Mouse (Mus musculus) forebrain, embryonic 12.5 days (tissue): Measurements from ENCODE around the gene 9630041A04Rik. TPM values are rescaled to one million over a fixed set of nuclear protein-coding genes. Genes with fewer than 3 reads are reported as not detected.

Experiments used
- ATAC-seq: fragments of 200-750 bp; cut with Nextera tagmentation; 2 replicates; pipeline ENCODE4 v1.8.0; 2017; ENCODE audit warnings: moderate TSS enrichment; ENCODE audit not compliant: low FRiP score
- H3K27ac ChIP-seq: fragments of 300-500 bp; sonication (generic); 2 replicates; pipeline ENCODE4 v1.5.1; 2016; ENCODE audit warnings: mild to moderate bottlenecking
- H3K27me3 ChIP-seq: fragments of 300-500 bp; sonication (generic); 2 replicates; pipeline ENCODE4 v1.6.1; 2016; ENCODE audit warnings: mild to moderate bottlenecking
- H3K36me3 ChIP-seq: fragments of 300-500 bp; sonication (generic); replicated peaks from 2 replicates; pipeline ENCODE4 v1.6.1; 2016; ENCODE audit warnings: mild to moderate bottlenecking
- H3K4me1 ChIP-seq: fragments of 300-500 bp; sonication (generic); 2 replicates; pipeline ENCODE4 v1.6.1; 2016
- H3K4me2 ChIP-seq: fragments of 300-500 bp; sonication (generic); 2 replicates; pipeline ENCODE4 v1.6.1; 2016; ENCODE audit warnings: mild to moderate bottlenecking, moderate library complexity
- H3K4me3 ChIP-seq: fragments of 300-500 bp; sonication (generic); replicated peaks from 2 replicates; pipeline ENCODE4 v1.5.1; 2016; ENCODE audit warnings: mild to moderate bottlenecking
- H3K9ac ChIP-seq: fragments of 300-500 bp; sonication (generic); 2 replicates; pipeline ENCODE4 v1.6.1; 2016; ENCODE audit warnings: mild to moderate bottlenecking
- H3K9me3 ChIP-seq: fragments of 300-500 bp; sonication (generic); 2 replicates; pipeline ENCODE4 v1.6.1; 2016
- WGBS: fragments of 180-500 bp; shearing (Covaris S2); methylation state at CpG from one replicate; pipeline ENCODE4 v1.1.7; 2016; 5-methylcytosine and 5-hydroxymethylcytosine counted together
- polyA plus RNA-seq: library from polyadenylated mRNA; unstranded; fragments of >200 nt; fragmentation: Nextera tagmentation; extraction: Ambion mirVana; gene quantifications from 2 replicates; pipeline ENCODE4 v1.2.1, GENCODE M21; 2016

9630041A04Rik gene
- polyA plus RNA-seq, 1 experiment from 2014 or later = 0.20 TPM

- H3K4me3 ChIP-seq = no peak overlapping the region
- H3K4me1 ChIP-seq = no peaks in the 10 kb centered on the region; the same call in 1 of the 2 replicates
- H3K27ac ChIP-seq = no peak overlapping the region
- no peak overlapping the region for H3K9ac ChIP-seq
- H3K27me3 ChIP-seq = no peaks in the 10 kb centered on the region
- ATAC-seq = no peak
- 78% methylated on average over 8 of the region's 8 CpGs for WGBS
- no peak overlapping the region for H3K4me2 ChIP-seq
- no peaks in the 10 kb centered on the region for H3K9me3 ChIP-seq
- H3K36me3 ChIP-seq = peaks cover 10% of the 10 kb centered on the region; the same call in 1 of the 2 replicates
Measured at GRCm38 (mm10) chr9:101972314-101972713, 110.7 kb downstream of the 9630041A04Rik start.

GRCm38 (mm10) chr9:101976884-101977465, 115.3 kb downstream of the 9630041A04Rik start:
- Histone ChIP-seq H3K4me1 (no peaks in the 10 kb centered on the region; the same call in 1 of the 2 replicates), H3K36me3 (no peaks in the 10 kb centered on the region), H3K9me3 (no peaks in the 10 kb centered on the region), H3K4me3 (no peak overlapping the region), H3K27ac (no peak overlapping the region), H3K4me2 (no peak overlapping the region), H3K27me3 (no peaks in the 10 kb centered on the region), H3K9ac (no peak overlapping the region)
- WGBS = 95% methylated on average over 4 of the region's 4 CpGs
- ATAC-seq = no peak

DNA sequence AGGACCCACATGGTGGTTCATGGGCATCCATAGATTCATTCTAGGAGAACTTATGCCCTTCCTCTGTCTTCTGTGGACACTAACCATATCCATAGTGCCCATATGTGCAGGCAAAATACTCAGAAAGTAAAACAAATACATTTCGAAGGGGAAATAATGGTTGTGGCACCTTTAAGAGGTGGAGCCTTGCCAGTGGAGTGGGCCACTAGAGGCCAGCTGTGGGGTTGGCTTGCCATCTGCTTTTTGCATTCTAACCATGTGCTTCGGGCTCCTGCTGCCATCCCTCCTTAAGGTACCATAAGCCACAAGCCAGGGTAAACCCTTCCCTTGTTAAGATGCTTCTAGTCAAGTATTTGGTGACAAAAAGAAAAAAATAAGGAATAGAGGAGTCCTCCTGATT, 119.5 kb downstream of the 9630041A04Rik start:
- Histone ChIP-seq H3K36me3 (peaks cover 5% of the 10 kb centered on the region; the same call in 1 of the 2 replicates), H3K27ac (no peak overlapping the region), H3K4me1 (no peaks in the 10 kb centered on the region; the same call in 1 of the 2 replicates), H3K27me3 (no peaks in the 10 kb centered on the region), H3K9me3 (no peaks in the 10 kb centered on the region), H3K4me3 (no peak overlapping the region), H3K9ac (no peak overlapping the region), H3K4me2 (no peak overlapping the region)
- ATAC-seq = no peak
- WGBS = 85% methylated on average over 2 of the region's 2 CpGs

DNA sequence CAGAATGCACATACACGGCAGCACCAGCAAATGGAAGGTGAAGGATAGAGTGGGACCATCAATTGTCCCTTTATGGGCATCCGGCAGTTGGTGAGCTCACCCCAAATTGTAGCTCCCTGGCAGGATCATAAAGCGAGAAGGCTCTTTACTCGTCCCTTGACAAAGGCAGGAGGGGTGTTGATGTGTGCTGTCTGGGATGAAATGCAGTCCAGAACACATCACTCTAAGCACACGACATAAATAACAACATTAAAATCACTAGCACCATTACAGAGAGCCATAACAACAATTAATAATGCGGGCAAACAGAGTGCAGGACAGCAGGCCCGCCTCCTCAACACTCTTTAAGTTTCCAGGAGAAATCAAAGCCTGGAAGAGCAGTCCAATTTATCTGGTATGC, 120.7 kb downstream of the 9630041A04Rik start:
- H3K27me3 ChIP-seq = no peaks in the 10 kb centered on the region
- no peaks in the 10 kb centered on the region for H3K9me3 ChIP-seq
- peaks cover 5% of the 10 kb centered on the region; the same call in 1 of the 2 replicates for H3K36me3 ChIP-seq
- ATAC-seq = no peak
- H3K4me2 ChIP-seq = no peak overlapping the region
- 87% methylated on average over 7 of the region's 7 CpGs for WGBS
- no peaks in the 10 kb centered on the region; the same call in 1 of the 2 replicates for H3K4me1 ChIP-seq
- H3K4me3 ChIP-seq = no peak overlapping the region
- no peak overlapping the region for H3K9ac ChIP-seq
- no peak overlapping the region for H3K27ac ChIP-seq

DNA sequence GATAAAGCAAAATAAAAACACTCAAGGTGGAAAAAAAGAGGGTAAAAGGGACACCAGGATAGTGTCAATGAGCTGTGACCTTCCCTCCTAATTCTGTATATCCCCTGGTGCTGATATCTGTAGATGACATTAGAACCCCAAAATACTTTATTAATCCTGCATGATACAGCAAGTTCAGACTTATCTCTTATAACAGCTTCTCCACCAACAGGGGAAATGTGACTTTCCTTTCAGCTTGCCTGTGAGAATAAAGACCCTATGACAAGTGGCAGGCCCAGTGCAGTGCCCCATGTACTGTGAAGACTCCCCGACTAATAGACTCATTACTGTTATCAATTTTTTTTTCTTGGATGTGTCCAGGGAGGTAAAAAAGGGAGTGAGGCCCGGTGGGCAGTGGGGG, 125.3 kb downstream of the 9630041A04Rik start:
- 74% methylated on average over 2 of the region's 2 CpGs for WGBS
- H3K9me3 ChIP-seq = no peaks in the 10 kb centered on the region
- peaks cover 5% of the 10 kb centered on the region; the same call in 1 of the 2 replicates for H3K36me3 ChIP-seq
- H3K4me1 ChIP-seq = peaks cover 3% of the 10 kb centered on the region; the same call in 1 of the 2 replicates
- H3K9ac ChIP-seq = no peak overlapping the region
- no peak overlapping the region for H3K4me2 ChIP-seq
- H3K27me3 ChIP-seq = no peaks in the 10 kb centered on the region
- no peak for ATAC-seq
- no peak overlapping the region for H3K4me3 ChIP-seq
- no peak overlapping the region for H3K27ac ChIP-seq

GRCm38 (mm10) chr9:101990032-101990431, 128.4 kb downstream of the 9630041A04Rik start:
- Histone ChIP-seq H3K36me3 (no peaks in the 10 kb centered on the region), H3K4me2 (no peak overlapping the region), H3K27ac (no peak overlapping the region), H3K27me3 (no peaks in the 10 kb centered on the region), H3K9me3 (no peaks in the 10 kb centered on the region), H3K4me1 (peaks cover 3% of the 10 kb centered on the region; the same call in 1 of the 2 replicates), H3K9ac (no peak overlapping the region), H3K4me3 (no peak overlapping the region)
- ATAC-seq = no peak
- 90% methylated on average over 6 of the region's 6 CpGs for WGBS

DNA sequence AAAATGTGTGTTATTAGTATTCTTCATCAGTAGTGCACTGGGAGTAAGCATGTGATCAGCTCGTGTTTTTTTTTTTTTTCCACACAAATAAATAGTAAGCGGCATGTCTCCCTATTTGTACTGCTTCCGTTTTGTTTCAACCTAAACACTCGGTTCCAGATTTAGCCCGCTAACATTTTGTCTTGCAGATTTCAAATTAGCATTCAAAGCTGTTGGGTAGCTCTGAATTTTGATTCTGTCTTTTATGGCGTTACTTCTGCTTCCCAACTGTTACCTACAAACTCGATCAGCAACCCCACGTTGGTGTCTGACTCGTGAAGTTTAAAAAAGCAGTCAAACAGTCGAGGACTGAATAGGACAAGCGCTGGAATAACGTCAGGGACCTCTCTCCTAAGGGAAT, 129.2 kb downstream of the 9630041A04Rik start:
- Histone ChIP-seq H3K36me3 (no peaks in the 10 kb centered on the region), H3K4me1 (peaks cover 3% of the 10 kb centered on the region; the same call in 1 of the 2 replicates), H3K4me2 (no peak overlapping the region), H3K9ac (no peak overlapping the region), H3K4me3 (no peak overlapping the region), H3K27me3 (no peaks in the 10 kb centered on the region), H3K27ac (no peak overlapping the region), H3K9me3 (no peaks in the 10 kb centered on the region)
- ATAC-seq = no peak
- 77% methylated on average over 12 of the region's 12 CpGs for WGBS
